Mouse (Mus musculus) embryo, embryonic 9.5 days (tissue): ENCODE results near the gene Fbxw18.
"Not testable (repeated sequence)": the region's sequence is repeated elsewhere in the genome, so short reads cannot be mapped to it uniquely, and the experiment has no call there.

Source experiments
- DNase-seq: peaks from one replicate; pipeline ENCODE4 v3.0.0-alpha.2; 2017; ENCODE audit errors: extremely low spot score

Fbxw18 gene

GRCm38 (mm10) chr9:109702600-109702999 lies at the start of gene Fbxw18:
Gene Fbxw18 (minus strand): TSS chr9:109702700.
- DNase-seq, result not testable (repeated sequence)

DNA sequence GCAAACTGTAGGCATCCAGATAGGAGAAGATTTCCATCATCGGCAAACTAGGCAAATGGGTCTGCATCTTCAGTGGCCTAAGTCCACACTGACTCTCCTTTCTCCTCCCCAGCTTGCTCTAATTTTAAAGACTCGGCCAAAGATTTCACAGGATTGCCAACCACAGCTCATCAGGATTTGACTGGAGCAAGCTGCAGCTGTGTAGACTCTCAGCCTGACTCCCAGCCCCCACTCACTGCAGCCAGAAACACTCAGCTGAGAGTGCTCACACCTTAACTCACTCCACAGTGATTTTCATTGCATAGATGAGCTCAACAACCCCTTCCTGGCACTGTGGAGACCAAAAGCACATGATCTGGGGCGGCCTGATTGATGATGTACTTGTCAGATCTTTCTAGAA lies 43.5 kb upstream of the Fbxw18 start, which contains the start of gene Fbxw26:
Fbxw26 (minus strand) TSS at position 101 of the 400 bp plus-strand sequence.
- DNase-seq, result not testable (repeated sequence)

DNA sequence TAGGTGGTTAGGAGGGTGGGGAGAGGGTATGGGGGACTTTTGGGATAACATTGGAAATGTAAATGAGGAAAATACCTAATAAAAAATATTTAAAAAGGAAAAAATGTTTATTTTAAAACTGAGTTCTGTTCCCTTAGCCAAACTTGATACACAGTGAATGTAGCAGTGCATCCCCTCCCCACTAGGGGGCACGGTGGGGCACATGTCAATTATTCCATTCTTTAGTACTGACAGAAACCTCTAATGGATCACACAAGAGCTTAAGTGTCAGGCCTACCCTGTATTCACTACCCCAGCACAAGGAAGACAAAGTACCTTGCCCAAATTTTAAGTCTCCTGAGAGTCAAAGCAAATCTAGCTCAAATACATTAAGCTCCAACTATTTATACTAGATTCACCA lies 17.2 kb downstream of the Fbxw18 start:
- DNase-seq, result peak; percentile 35

DNA sequence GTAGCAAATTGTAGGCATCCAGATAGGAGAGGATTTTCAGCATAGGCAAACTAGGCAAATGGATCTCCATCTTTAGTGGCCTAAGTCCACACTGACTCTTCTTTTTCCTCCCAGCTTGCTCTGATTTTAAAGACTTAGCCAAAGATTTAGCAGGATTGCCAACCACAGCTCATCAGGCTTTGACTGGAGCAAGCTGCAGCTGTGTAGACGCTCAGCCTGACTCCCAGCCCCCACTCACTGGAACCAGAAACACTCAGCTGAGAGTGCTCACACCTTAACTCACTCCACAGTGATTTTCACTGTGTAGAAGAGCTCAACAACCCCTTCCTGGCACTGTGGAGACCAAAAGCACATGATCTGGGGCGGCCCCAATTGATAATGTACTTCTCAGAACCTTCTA lies 37.9 kb downstream of the Fbxw18 start, which contains the start of gene Fbxw25:
Fbxw25 (minus strand) TSS at position 101 of the 400 bp plus-strand sequence.
- not testable (repeated sequence) for DNase-seq
